ENCODE assay signal across 22 mouse cellular contexts in the genomic region with DNA sequence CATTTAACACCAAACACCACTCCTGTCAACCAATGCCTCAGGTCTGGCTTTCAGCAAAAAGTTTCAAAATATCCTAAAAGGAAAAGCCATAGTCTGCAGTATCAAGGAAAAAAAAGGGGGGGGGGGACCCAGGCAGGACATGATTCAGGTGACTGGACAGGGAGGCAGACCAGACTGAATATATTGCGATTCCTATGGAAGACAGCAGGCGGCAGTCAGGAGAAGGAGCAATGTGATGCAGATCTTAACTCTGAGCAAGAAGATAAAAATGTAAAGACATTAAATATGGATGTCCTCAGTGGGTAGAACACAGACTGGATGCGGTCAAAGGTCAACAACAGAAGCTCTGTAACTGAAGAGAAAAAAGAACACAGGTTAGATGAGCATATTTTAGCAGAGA. TPM values are rescaled to one million over a fixed set of nuclear protein-coding genes. Genes with fewer than 3 reads are reported as not detected.
DNase-seq lines count a peak whose midpoint lies in the region; ATAC-seq and TF ChIP-seq lines count a peak whose summit lies in the region.
"Had no signal": no experiment of that assay in that cellular context is flagged by ENCODE, and none has a peak within 500 bp of the region (broad histone marks: within the 10 kb centered on the region; RNA-seq: fewer than 3 reads in every experiment).

No protein-coding gene starts in this region.

- no peaks in the 10 kb centered on the region for H3K36me3 ChIP-seq in intestine, postnatal 0 days (ENCODE audit: control insufficient read depth, insufficient read depth)
- H3K36me3 ChIP-seq in intestine, embryonic 16.5 days (ENCODE audit: control insufficient read depth, insufficient read depth, low read length): no peaks in the 10 kb centered on the region
- no peaks in the 10 kb centered on the region for H3K36me3 ChIP-seq in lung, embryonic 14.5 days (ENCODE audit: insufficient read depth)
- H3K36me3 ChIP-seq: G1E; hindbrain, embryonic 15.5 days; liver, embryonic 15.5 days had no signal

- H3K9me3 ChIP-seq in intestine, postnatal 0 days (ENCODE audit: control insufficient read depth): no peaks in the 10 kb centered on the region
- no peaks in the 10 kb centered on the region for H3K9me3 ChIP-seq in intestine, embryonic 16.5 days (ENCODE audit: control insufficient read depth, low read length)
- H3K9me3 ChIP-seq in lung, embryonic 14.5 days (ENCODE audit: low read depth, low read length): no peaks in the 10 kb centered on the region
- H3K9me3 ChIP-seq: G1E; hindbrain, embryonic 15.5 days; liver, embryonic 15.5 days had no signal

- H3K4me2 ChIP-seq in intestine, postnatal 0 days (replicated peaks; ENCODE audit: low read depth): no peak overlapping the region
- no peak overlapping the region for H3K4me2 ChIP-seq in intestine, embryonic 16.5 days (ENCODE audit: low read depth, low read length)
- H3K4me2 ChIP-seq in lung, embryonic 14.5 days: no peak overlapping the region
- H3K4me2 ChIP-seq: hindbrain, embryonic 15.5 days; liver, embryonic 15.5 days had no signal

- no peak for DNase-seq in lung, embryonic 14.5 days
- DNase-seq in lung, postnatal 25 days (ENCODE audit: low spot score): no peak
- DNase-seq in NIH3T3 (ENCODE audit: low read depth): peak; percentile 43
- no peak for DNase-seq in urinary bladder, postnatal 36 days (ENCODE audit: low spot score in 2 of 2)
- no peak for DNase-seq in cerebellum, postnatal 25 days
- DNase-seq: adrenal gland, adult 2 months; cerebellum, adult 9-10 months; heart, postnatal 36 days; kidney, adult 11 months; kidney, postnatal 14 days; layer of hippocampus, adult 9-11 months; lung, postnatal 14 days; right cerebral cortex, postnatal 25 days; thymus, adult 2 months had no signal

- WGBS in intestine, postnatal 0 days: 72% methylated on average over 3 of the region's 3 CpGs
- 81% methylated on average over 3 of the region's 3 CpGs for WGBS in intestine, embryonic 16.5 days
- 71% methylated on average over 3 of the region's 3 CpGs for WGBS in lung, embryonic 14.5 days

- H3K9ac ChIP-seq in intestine, postnatal 0 days (ENCODE audit: low read depth, low read length): no peak overlapping the region
- H3K9ac ChIP-seq in intestine, embryonic 16.5 days (ENCODE audit: low read depth, low read length): no peak overlapping the region
- no peak overlapping the region for H3K9ac ChIP-seq in lung, embryonic 14.5 days
- H3K9ac ChIP-seq: hindbrain, embryonic 15.5 days; liver, embryonic 15.5 days had no signal

- no peaks in the 10 kb centered on the region for H3K4me1 ChIP-seq in intestine, postnatal 0 days (replicated peaks; ENCODE audit: control insufficient read depth, insufficient read depth, low read length)
- H3K4me1 ChIP-seq in intestine, embryonic 16.5 days (ENCODE audit: control insufficient read depth, insufficient read depth, low read length): 0 out of 2 replicates have a peak, but pooled peaks cover 2% of the 10 kb centered on the region
- no peaks in the 10 kb centered on the region for H3K4me1 ChIP-seq in lung, embryonic 14.5 days (ENCODE audit: insufficient read depth)
- H3K4me1 ChIP-seq: liver, embryonic 15.5 days had no signal

- ATAC-seq in intestine, postnatal 0 days: no peak
- no peak for ATAC-seq in intestine, embryonic 16.5 days
- ATAC-seq in lung, embryonic 14.5 days (ENCODE audit: insufficient read depth): no peak
- ATAC-seq: CD4-positive, CD25-positive, alpha-beta regulatory T cell, adult 4 months; forebrain, embryonic 16.5 days; midbrain, embryonic 16.5 days had no signal

- H3K27ac ChIP-seq in intestine, postnatal 0 days (ENCODE audit: low read depth, low read length): no peak overlapping the region
- H3K27ac ChIP-seq in intestine, embryonic 16.5 days (ENCODE audit: low read length): no peak overlapping the region
- no peak overlapping the region for H3K27ac ChIP-seq in lung, embryonic 14.5 days (ENCODE audit: low read depth)
- H3K27ac ChIP-seq: liver, embryonic 15.5 days had no signal

- TF ChIP-seq CTCF in intestine, postnatal 0 days (IDR thresholded peaks at IDR 0.05; ENCODE audit: low read depth): peak; percentile 59
- TF ChIP-seq CTCF in lung, embryonic 14.5 days (IDR thresholded peaks at IDR 0.05; ENCODE audit: low read depth): peak; percentile 46; the same call in 1 of the 2 replicates

- no peaks in the 10 kb centered on the region for H3K27me3 ChIP-seq in intestine, postnatal 0 days (replicated peaks; ENCODE audit: control insufficient read depth, insufficient read depth, low read length)
- no peaks in the 10 kb centered on the region for H3K27me3 ChIP-seq in intestine, embryonic 16.5 days (replicated peaks; ENCODE audit: control insufficient read depth, insufficient read depth, low read length)
- H3K27me3 ChIP-seq in lung, embryonic 14.5 days (ENCODE audit: insufficient read depth, low read length): no peaks in the 10 kb centered on the region
- H3K27me3 ChIP-seq: hindbrain, embryonic 15.5 days; liver, embryonic 15.5 days had no signal

- no peak overlapping the region for H3K4me3 ChIP-seq in intestine, postnatal 0 days (ENCODE audit: low read depth, low read length)
- no peak overlapping the region for H3K4me3 ChIP-seq in intestine, embryonic 16.5 days (ENCODE audit: low read length)
- H3K4me3 ChIP-seq in lung, embryonic 14.5 days (ENCODE audit: low read depth, low read length): no peak overlapping the region
- H3K4me3 ChIP-seq: hindbrain, embryonic 15.5 days; liver, embryonic 15.5 days had no signal

RNA-seq across cellular contexts. Expression of a gene that starts 47.3 kb away (rescaled TPM):
- polyA plus RNA-seq in intestine, postnatal 0 days (2015; fragmentation: Nextera tagmentation; extraction: Ambion mirVana): 12.1 and 15.6 TPM in 2 replicates
- 27.4 and 32.7 TPM in 2 replicates for polyA plus RNA-seq in intestine, embryonic 16.5 days (2015; fragmentation: Nextera tagmentation; extraction: Ambion mirVana)
- 0.74 and 0.78 TPM in 2 replicates for polyA plus RNA-seq in lung, embryonic 14.5 days (2014; fragmentation: Nextera tagmentation; extraction: Ambion mirVana)
- polyA plus RNA-seq: G1E had no signal
